8 mouse cellular contexts compared by ENCODE assay signal in the genomic region with DNA sequence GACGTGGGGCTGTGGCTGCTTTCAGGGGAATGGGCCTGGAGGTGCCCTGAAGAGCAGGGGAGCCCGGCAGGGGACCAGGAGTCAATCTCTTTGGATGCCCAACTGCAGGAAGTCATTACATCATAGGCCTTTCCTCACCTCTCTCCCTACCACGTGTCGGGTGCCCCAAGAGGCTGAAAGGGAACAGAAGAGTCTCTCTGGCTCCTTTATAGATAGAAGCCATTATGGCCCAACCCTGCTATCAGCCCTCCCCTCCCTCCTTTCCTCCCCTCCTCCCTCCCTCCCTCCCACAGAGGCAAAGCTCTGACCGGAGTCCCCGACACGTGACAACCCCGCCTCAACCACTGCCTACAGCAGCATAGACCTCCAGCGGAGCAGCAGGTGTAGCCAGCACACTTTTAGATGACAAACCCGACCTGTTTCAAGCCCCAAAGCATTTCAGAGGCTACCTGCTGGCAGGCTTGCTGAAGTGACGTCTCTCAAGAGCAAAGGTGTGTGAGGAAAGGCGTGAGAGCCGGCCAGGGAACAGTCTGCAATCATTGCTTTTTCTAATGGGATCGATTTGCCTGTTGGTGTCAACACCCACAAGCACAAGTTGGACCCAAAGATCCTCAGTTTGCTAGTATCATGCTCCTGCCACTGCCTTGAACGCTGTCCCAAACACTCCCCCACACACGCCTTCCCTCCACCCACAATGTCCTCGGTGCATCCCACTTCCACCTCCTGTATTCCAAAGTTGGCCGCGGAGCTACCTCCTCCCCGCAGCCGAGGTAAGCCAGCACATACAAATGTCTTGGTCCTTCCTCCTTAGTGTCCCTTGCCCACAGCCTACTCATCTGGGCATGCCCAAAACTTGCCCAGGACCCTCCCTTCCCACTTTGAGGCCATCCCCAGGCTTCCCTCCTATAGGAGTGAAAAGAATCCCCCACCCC. TPM values are rescaled to one million over a fixed set of nuclear protein-coding genes. Genes with fewer than 3 reads are reported as not detected.
DNase-seq lines count a peak whose midpoint lies in the region; ATAC-seq and TF ChIP-seq lines count a peak whose summit lies in the region.

No protein-coding gene starts in this region.

- no peaks in the 10 kb centered on the region for H3K9me3 ChIP-seq in forebrain, embryonic 14.5 days (replicated peaks; ENCODE audit: control insufficient read depth, low read length)
- H3K9me3 ChIP-seq in intestine, postnatal 0 days (ENCODE audit: control insufficient read depth) = no peaks in the 10 kb centered on the region
- H3K9me3 ChIP-seq in liver, postnatal 0 days (ENCODE audit: low read length) = no peaks in the 10 kb centered on the region
- no peaks in the 10 kb centered on the region for H3K9me3 ChIP-seq in neural tube, embryonic 15.5 days (replicated peaks)

- peaks cover 15% of the 10 kb centered on the region for H3K4me1 ChIP-seq in forebrain, embryonic 14.5 days (ENCODE audit: control insufficient read depth, insufficient read depth, low read length)
- peaks cover 20% of the 10 kb centered on the region for H3K4me1 ChIP-seq in intestine, postnatal 0 days (replicated peaks; ENCODE audit: control insufficient read depth, insufficient read depth, low read length)
- peaks cover 49% of the 10 kb centered on the region for H3K4me1 ChIP-seq in liver, postnatal 0 days (ENCODE audit: insufficient read depth)
- H3K4me1 ChIP-seq in neural tube, embryonic 15.5 days = peaks cover 44% of the 10 kb centered on the region

- H3K27ac ChIP-seq in forebrain, embryonic 14.5 days (ENCODE audit: low read depth, low read length) = no peak overlapping the region
- H3K27ac ChIP-seq in intestine, postnatal 0 days (ENCODE audit: low read depth, low read length) = peak overlapping the region; percentile 61
- peak overlapping the region; percentile 96 for H3K27ac ChIP-seq in liver, postnatal 0 days (ENCODE audit: low read depth)
- no peak overlapping the region for H3K27ac ChIP-seq in neural tube, embryonic 15.5 days (replicated peaks)

- H3K4me2 ChIP-seq in forebrain, embryonic 14.5 days (ENCODE audit: low read length) = peak overlapping the region; percentile 99
- peak overlapping the region; percentile 97 for H3K4me2 ChIP-seq in intestine, postnatal 0 days (replicated peaks; ENCODE audit: low read depth)
- peak overlapping the region; percentile 100 for H3K4me2 ChIP-seq in liver, postnatal 0 days (ENCODE audit: low read depth, low read length)
- H3K4me2 ChIP-seq in neural tube, embryonic 15.5 days = peak overlapping the region; percentile 98

- no peak for TF ChIP-seq EP300 in liver, postnatal 0 days (IDR thresholded peaks at IDR 0.05; ENCODE audit: low read depth)

- H3K36me3 ChIP-seq in forebrain, embryonic 14.5 days (ENCODE audit: control insufficient read depth, insufficient read depth, low read length) = no peaks in the 10 kb centered on the region
- H3K36me3 ChIP-seq in intestine, postnatal 0 days (ENCODE audit: control insufficient read depth, insufficient read depth) = 0 out of 2 replicates have a peak, but pooled peaks cover 6% of the 10 kb centered on the region
- H3K36me3 ChIP-seq in liver, postnatal 0 days (replicated peaks; ENCODE audit: insufficient read depth, low read length) = peaks cover 31% of the 10 kb centered on the region
- no peaks in the 10 kb centered on the region for H3K36me3 ChIP-seq in neural tube, embryonic 15.5 days

- peak; percentile 37 to 44 for DNase-seq in left cerebral cortex, adult 8-10 months (ENCODE audit: low spot score in 2 of 2)
- DNase-seq in left cerebral cortex, postnatal 10 days (ENCODE audit: extremely low spot score in 1 of 2, low spot score in 2 of 2) = no peak
- peak; percentile 74 for DNase-seq in c-Kit-negative CD71-positive TER-119-positive erythroid progenitor cells, embryonic 14.5 days (ENCODE audit: low read depth, low spot score)
- DNase-seq in forebrain, embryonic 14.5 days (ENCODE audit: low spot score) = no peak
- DNase-seq in liver, postnatal 0 days = peak; percentile 83
- peak; percentile 81 for DNase-seq in yolk sac, embryonic 10.5 days (ENCODE audit: low spot score)

- H3K27me3 ChIP-seq in forebrain, embryonic 14.5 days (replicated peaks; ENCODE audit: control insufficient read depth, insufficient read depth, low read length) = 0 out of 2 replicates have a peak, but pooled peaks cover 3% of the 10 kb centered on the region
- H3K27me3 ChIP-seq in intestine, postnatal 0 days (replicated peaks; ENCODE audit: control insufficient read depth, insufficient read depth, low read length) = no peaks in the 10 kb centered on the region
- no peaks in the 10 kb centered on the region for H3K27me3 ChIP-seq in liver, postnatal 0 days (ENCODE audit: insufficient read depth, low read length)
- H3K27me3 ChIP-seq in neural tube, embryonic 15.5 days (replicated peaks) = no peaks in the 10 kb centered on the region

- intact Hi-C loops in left cerebral cortex, postnatal 10 days (cut with DNase I) = no loop called here

- H3K9ac ChIP-seq in forebrain, embryonic 14.5 days (ENCODE audit: low read length) = peak overlapping the region; percentile 75
- peak overlapping the region; percentile 86 for H3K9ac ChIP-seq in intestine, postnatal 0 days (ENCODE audit: low read depth, low read length)
- peak overlapping the region; percentile 95 for H3K9ac ChIP-seq in liver, postnatal 0 days (replicated peaks)
- peak overlapping the region; percentile 79 for H3K9ac ChIP-seq in neural tube, embryonic 15.5 days (replicated peaks)

- ATAC-seq in forebrain, embryonic 14.5 days = no peak
- ATAC-seq in intestine, postnatal 0 days = peak; percentile 4
- peak; percentile 15 for ATAC-seq in liver, postnatal 0 days
- no peak for ATAC-seq in neural tube, embryonic 15.5 days (ENCODE audit: low FRiP score)

- H3K4me3 ChIP-seq in forebrain, embryonic 14.5 days (ENCODE audit: low read depth, low read length) = peak overlapping the region; percentile 80
- H3K4me3 ChIP-seq in intestine, postnatal 0 days (ENCODE audit: low read depth, low read length) = peak overlapping the region; percentile 85
- H3K4me3 ChIP-seq in liver, postnatal 0 days (ENCODE audit: low read depth, low read length) = peak overlapping the region; percentile 96
- H3K4me3 ChIP-seq in neural tube, embryonic 15.5 days (replicated peaks) = peak overlapping the region; percentile 93

- 8% methylated on average over 21 of the region's 21 CpGs for WGBS in forebrain, embryonic 14.5 days
- 18% methylated on average over 21 of the region's 21 CpGs for WGBS in intestine, postnatal 0 days
- WGBS in liver, postnatal 0 days (ENCODE audit: insufficient replicate concordance) = 5% methylated on average over 21 of the region's 21 CpGs
- 7% methylated on average over 21 of the region's 21 CpGs for WGBS in neural tube, embryonic 15.5 days

- peak; percentile 9; the same call in 1 of the 2 replicates for TF ChIP-seq CTCF in intestine, postnatal 0 days (IDR thresholded peaks at IDR 0.05; ENCODE audit: low read depth)
- TF ChIP-seq CTCF in liver, postnatal 0 days (IDR thresholded peaks at IDR 0.05; ENCODE audit: low read depth) = 0 out of 2 replicates have a peak, but pooled peaks have one; percentile 0

RNA-seq across cellular contexts. Expression of a gene that starts 2.5 kb away (rescaled TPM):
- total RNA-seq in left cerebral cortex, adult 8-10 months (2022) = 10 to 100 TPM; 69.4 to 88.2 (median 76.9) TPM
- 10 to 100 TPM; 40.0 to 46.8 TPM for total RNA-seq in left cerebral cortex, postnatal 10 days (2021)
- polyA plus RNA-seq in forebrain, embryonic 14.5 days (2014; fragmentation: Nextera tagmentation; extraction: Ambion mirVana) = 5.4 and 5.6 TPM in 2 replicates
- polyA plus RNA-seq in intestine, postnatal 0 days (2015; fragmentation: Nextera tagmentation; extraction: Ambion mirVana) = 9.3 and 9.8 TPM in 2 replicates
- 8.4 and 9.4 TPM in 2 replicates for polyA plus RNA-seq in liver, postnatal 0 days (2015; fragmentation: Nextera tagmentation; extraction: Ambion mirVana)
- polyA plus RNA-seq in neural tube, embryonic 15.5 days (2015; fragmentation: Nextera tagmentation; extraction: Ambion mirVana) = 4.6 and 6.2 TPM in 2 replicates

Comparison
In these comparisons a context has a peak if more than half of its experiments do, and no peak if none do; other contexts are left out.
1. DNase-seq: peak in left cerebral cortex, adult 8-10 months (2 of 2), c-Kit-negative CD71-positive TER-119-positive erythroid progenitor cells, embryonic 14.5 days (single experiment), liver, postnatal 0 days (single experiment) and yolk sac, embryonic 10.5 days (single experiment); none in left cerebral cortex, postnatal 10 days (0 of 2) and forebrain, embryonic 14.5 days (single experiment).
2. ATAC-seq: peak in intestine, postnatal 0 days (single experiment) and liver, postnatal 0 days (single experiment); none in forebrain, embryonic 14.5 days (single experiment) and neural tube, embryonic 15.5 days (single experiment).
3. H3K27ac ChIP-seq: peak in intestine, postnatal 0 days (single experiment) and liver, postnatal 0 days (single experiment); none in forebrain, embryonic 14.5 days (single experiment) and neural tube, embryonic 15.5 days (single experiment).
4. Peak in every context shown above with its lines, with median percentiles within 50 percentile points of each other: H3K4me2 ChIP-seq, H3K4me3 ChIP-seq and H3K9ac ChIP-seq.